Mouse (Mus musculus): ENCODE measurements around the gene Zfp827.
"Not testable (repeated sequence)": the region's sequence is repeated elsewhere in the genome, so short reads cannot be mapped to it uniquely, and the experiment has no call there.

Zfp827 gene

GRCm38 (mm10) chr8:79105186-79105585 lies 76.9 kb downstream of the Zfp827 start:
- no peak for DNase-seq (ENCODE audit: low read depth in 1 of 2, low spot score in 2 of 2)

- no peak for DNase-seq (ENCODE audit: low read depth in 1 of 2, low spot score in 2 of 2)
These were observed 83.2 kb downstream of the Zfp827 start for GRCm38 (mm10) chr8:79111461-79111860.

GRCm38 (mm10) chr8:79112480-79112879 lies 84.2 kb downstream of the Zfp827 start:
- no peak for DNase-seq (ENCODE audit: low read depth in 1 of 2, low spot score in 2 of 2)

- no peak for DNase-seq (ENCODE audit: low read depth in 1 of 2, low spot score in 2 of 2)
These were observed 85.3 kb downstream of the Zfp827 start for GRCm38 (mm10) chr8:79113533-79113932.

GRCm38 (mm10) chr8:79114561-79114960 lies 86.3 kb downstream of the Zfp827 start:
- DNase-seq (ENCODE audit: low read depth in 1 of 2, low spot score in 2 of 2), result no peak

- no peak for DNase-seq (ENCODE audit: low read depth in 1 of 2, low spot score in 2 of 2)
These were observed 88.2 kb downstream of the Zfp827 start for GRCm38 (mm10) chr8:79116436-79116835.

GRCm38 (mm10) chr8:79117711-79118110 lies 89.5 kb downstream of the Zfp827 start:
- DNase-seq (ENCODE audit: low read depth in 1 of 2, low spot score in 2 of 2), result no peak

- no peak for DNase-seq (ENCODE audit: low read depth in 1 of 2, low spot score in 2 of 2)
These were observed 93.4 kb downstream of the Zfp827 start for GRCm38 (mm10) chr8:79121614-79122013.

- no peak for DNase-seq (ENCODE audit: low read depth in 1 of 2, low spot score in 2 of 2)
These were observed 96.0 kb downstream of the Zfp827 start for GRCm38 (mm10) chr8:79124231-79124630.

GRCm38 (mm10) chr8:79127211-79127816 lies 99.1 kb downstream of the Zfp827 start:
- DNase-seq (ENCODE audit: low read depth in 1 of 2, low spot score in 2 of 2), result no peak

- DNase-seq (ENCODE audit: low read depth in 1 of 2, low spot score in 2 of 2), result not testable (repeated sequence)
These were observed 100.3 kb downstream of the Zfp827 start for GRCm38 (mm10) chr8:79128534-79128933.

GRCm38 (mm10) chr8:79139614-79140013 lies 111.4 kb downstream of the Zfp827 start:
- no peak for DNase-seq (ENCODE audit: low read depth in 1 of 2, low spot score in 2 of 2)

- DNase-seq (ENCODE audit: low read depth in 1 of 2, low spot score in 2 of 2), result no peak
These were observed 112.7 kb downstream of the Zfp827 start for GRCm38 (mm10) chr8:79140981-79141380.

- DNase-seq (ENCODE audit: low read depth in 1 of 2, low spot score in 2 of 2), result no peak
These were observed 113.4 kb downstream of the Zfp827 start for GRCm38 (mm10) chr8:79141592-79141991.

GRCm38 (mm10) chr8:79143729-79144128 lies 115.5 kb downstream of the Zfp827 start:
- DNase-seq (ENCODE audit: low read depth in 1 of 2, low spot score in 2 of 2), result peak; percentile 18 to 28

GRCm38 (mm10) chr8:79145210-79145609 lies 117.0 kb downstream of the Zfp827 start:
- DNase-seq (ENCODE audit: low read depth in 1 of 2, low spot score in 2 of 2), result no peak

GRCm38 (mm10) chr8:79145626-79146025 lies 117.4 kb downstream of the Zfp827 start:
- no peak for DNase-seq (ENCODE audit: low read depth in 1 of 2, low spot score in 2 of 2)

- no peak for DNase-seq (ENCODE audit: low read depth in 1 of 2, low spot score in 2 of 2)
These were observed 120.6 kb downstream of the Zfp827 start for GRCm38 (mm10) chr8:79148799-79149198.

- DNase-seq (ENCODE audit: low read depth in 1 of 2, low spot score in 2 of 2), result no peak
These were observed 121.6 kb downstream of the Zfp827 start for GRCm38 (mm10) chr8:79149880-79150279.

- DNase-seq (ENCODE audit: low read depth in 1 of 2, low spot score in 2 of 2), result no peak
These were observed 122.4 kb downstream of the Zfp827 start for GRCm38 (mm10) chr8:79150544-79151192.

GRCm38 (mm10) chr8:79151644-79152043 lies 123.4 kb downstream of the Zfp827 start:
- no peak for DNase-seq (ENCODE audit: low read depth in 1 of 2, low spot score in 2 of 2)

GRCm38 (mm10) chr8:79153201-79153600 lies 125.0 kb downstream of the Zfp827 start:
- DNase-seq (ENCODE audit: low read depth in 1 of 2, low spot score in 2 of 2), result no peak

GRCm38 (mm10) chr8:79153637-79154036 lies 125.4 kb downstream of the Zfp827 start:
- no peak for DNase-seq (ENCODE audit: low read depth in 1 of 2, low spot score in 2 of 2)
